Mouse (Mus musculus) small intestine, adult 2 months (tissue): Measurements from ENCODE around the gene Timm50. TPM values are rescaled to one million over a fixed set of nuclear protein-coding genes. Genes with fewer than 3 reads are reported as not detected.

Experiments used
- H3K27ac ChIP-seq: fragments of 200-500 bp; 2 replicates; pipeline ENCODE4 v1.5.1; 2012; ENCODE audit warnings: low read depth, low read length, control low read depth, inconsistent platforms; ENCODE audit not compliant: insufficient read depth
- H3K27me3 ChIP-seq: fragments of 200-500 bp; 2 replicates; pipeline ENCODE4 v1.6.1; 2012; ENCODE audit warnings: mild to moderate bottlenecking, moderate library complexity, low read length, inconsistent platforms; ENCODE audit not compliant: control insufficient read depth, insufficient read depth
- H3K36me3 ChIP-seq: fragments of 200-500 bp; 2 replicates; pipeline ENCODE4 v1.6.1; 2012; ENCODE audit warnings: mild to moderate bottlenecking, low read length, control low read depth, inconsistent platforms; ENCODE audit not compliant: control insufficient read depth, insufficient read depth
- H3K4me1 ChIP-seq: fragments of 200-500 bp; 2 replicates; pipeline ENCODE4 v1.6.1; 2012; ENCODE audit warnings: low read length, inconsistent platforms, mixed read lengths; ENCODE audit not compliant: control insufficient read depth, insufficient read depth, insufficient read length
- H3K4me3 ChIP-seq: fragments of 200-500 bp; 2 replicates; pipeline ENCODE4 v1.5.1; 2012; ENCODE audit warnings: low read depth, mild to moderate bottlenecking, control low read depth, inconsistent platforms, low read length, moderate library complexity
- CTCF ChIP-seq: fragments of 200-500 bp; IDR thresholded peaks from 2 replicates; pipeline ENCODE4 v1.5.1; 2012; ENCODE audit warnings: low read depth, mild to moderate bottlenecking, control low read depth, inconsistent platforms, low read length, moderate library complexity, mixed read lengths; ENCODE audit not compliant: insufficient replicate concordance, insufficient read length; ENCODE audit errors: extremely low read depth
- POLR2A ChIP-seq: fragments of 200-500 bp; IDR thresholded peaks from 2 replicates; pipeline ENCODE4 v1.6.1; 2012; ENCODE audit warnings: low read depth, mild to moderate bottlenecking, control low read depth, inconsistent platforms, low read length, moderate library complexity
- WGBS: fragments of 180-500 bp; shearing (Covaris S2); methylation state at CpG from one replicate; pipeline ENCODE4 v1.1.7; 2018; 5-methylcytosine and 5-hydroxymethylcytosine counted together
- polyA plus RNA-seq: library from polyadenylated mRNA; depleted of rRNA; stranded (reverse); fragments of >200 nt; gene quantifications from 2 replicates; pipeline ENCODE4 v1.2.3, GENCODE M21; 2012

Timm50 gene
- polyA plus RNA-seq, 1 experiment = 62.7 TPM

DNA sequence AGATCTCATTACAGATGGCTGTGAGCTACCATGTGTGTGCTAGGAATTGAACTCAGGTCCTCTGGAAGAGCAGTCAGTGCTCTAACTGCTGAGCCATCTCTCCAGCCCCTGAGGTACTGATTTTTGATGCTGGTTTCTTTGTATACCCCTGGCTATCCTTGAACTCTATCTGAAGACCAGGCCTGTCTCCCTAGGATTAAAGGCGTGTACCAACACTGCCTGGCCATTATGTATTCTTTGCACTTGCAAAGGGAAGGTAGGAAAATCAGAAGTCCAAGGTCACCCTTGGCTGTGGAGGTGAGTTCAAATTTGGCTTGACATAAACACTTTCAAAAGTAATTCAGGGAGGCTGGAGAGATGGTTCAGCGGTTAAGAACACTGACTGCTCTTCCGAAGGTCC is 42.7 kb upstream of the Timm50 start:
- TF ChIP-seq POLR2A (no peak), CTCF (no peak)
- Histone ChIP-seq H3K27me3 (no peaks in the 10 kb centered on the region), H3K27ac (no peak overlapping the region), H3K36me3 (peaks cover 17% of the 10 kb centered on the region), H3K4me3 (no peak overlapping the region), H3K4me1 (peaks cover 24% of the 10 kb centered on the region)
- WGBS = 96% methylated on average over 3 of the region's 3 CpGs

DNA sequence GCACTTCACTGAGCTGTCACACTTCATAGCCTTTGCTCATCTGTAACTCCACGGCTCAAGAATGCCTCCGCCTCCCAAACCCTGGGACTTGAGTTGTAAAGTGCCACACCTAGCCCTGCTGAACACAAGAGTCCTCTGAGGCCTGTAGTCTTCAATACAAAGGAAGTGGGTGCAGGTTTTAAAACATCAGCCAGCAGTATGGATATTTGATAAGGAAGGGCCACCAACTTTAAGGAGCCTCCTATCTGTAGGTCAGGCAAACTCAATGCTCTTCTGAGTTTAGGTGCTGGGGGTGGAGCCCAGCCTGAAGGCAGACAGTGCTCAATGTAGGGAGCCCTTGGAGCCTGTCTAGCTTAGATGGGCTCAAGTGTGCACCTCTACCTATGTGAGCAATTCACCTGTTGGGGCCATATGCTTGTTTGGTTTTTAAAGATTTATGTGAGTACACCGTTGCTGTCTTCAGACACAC is 42.3 kb upstream of the Timm50 start:
- 49% methylated on average over 3 of the region's 3 CpGs for WGBS
- no peak overlapping the region for H3K27ac ChIP-seq

DNA sequence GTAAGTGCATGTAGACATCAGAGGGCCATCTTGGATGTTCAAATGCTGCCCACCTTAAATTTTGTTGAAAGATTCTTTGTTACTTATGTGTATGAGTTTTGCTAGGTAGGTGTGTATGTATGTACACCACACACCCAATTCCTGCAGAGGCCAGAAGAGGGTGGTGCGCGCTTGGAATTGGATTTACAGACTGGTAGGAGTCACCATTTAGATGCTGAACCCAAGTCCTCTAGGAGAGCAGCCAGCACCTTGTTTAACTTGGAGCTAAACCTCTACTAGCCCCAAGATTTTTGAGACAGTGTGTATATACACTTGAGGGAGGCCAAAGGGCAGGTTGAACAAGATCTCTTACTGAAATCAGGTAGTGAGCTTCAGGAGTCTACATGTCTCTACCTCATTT is 41.4 kb upstream of the Timm50 start:
- no peak overlapping the region for H3K27ac ChIP-seq
- H3K36me3 ChIP-seq = peaks cover 17% of the 10 kb centered on the region
- 79% methylated on average over 2 of the region's 2 CpGs for WGBS
- no peak overlapping the region for H3K4me3 ChIP-seq
- H3K4me1 ChIP-seq = peaks cover 15% of the 10 kb centered on the region
- H3K27me3 ChIP-seq = no peaks in the 10 kb centered on the region
- no peak for TF ChIP-seq POLR2A
- no peak for TF ChIP-seq CTCF

More for the DNA sequence above, 42.3 kb upstream of the Timm50 start:
- no peak for TF ChIP-seq CTCF
- no peak for TF ChIP-seq POLR2A
- no peak overlapping the region for H3K4me3 ChIP-seq
- H3K4me1 ChIP-seq = peaks cover 21% of the 10 kb centered on the region
- no peaks in the 10 kb centered on the region for H3K27me3 ChIP-seq
- H3K36me3 ChIP-seq = peaks cover 17% of the 10 kb centered on the region

DNA sequence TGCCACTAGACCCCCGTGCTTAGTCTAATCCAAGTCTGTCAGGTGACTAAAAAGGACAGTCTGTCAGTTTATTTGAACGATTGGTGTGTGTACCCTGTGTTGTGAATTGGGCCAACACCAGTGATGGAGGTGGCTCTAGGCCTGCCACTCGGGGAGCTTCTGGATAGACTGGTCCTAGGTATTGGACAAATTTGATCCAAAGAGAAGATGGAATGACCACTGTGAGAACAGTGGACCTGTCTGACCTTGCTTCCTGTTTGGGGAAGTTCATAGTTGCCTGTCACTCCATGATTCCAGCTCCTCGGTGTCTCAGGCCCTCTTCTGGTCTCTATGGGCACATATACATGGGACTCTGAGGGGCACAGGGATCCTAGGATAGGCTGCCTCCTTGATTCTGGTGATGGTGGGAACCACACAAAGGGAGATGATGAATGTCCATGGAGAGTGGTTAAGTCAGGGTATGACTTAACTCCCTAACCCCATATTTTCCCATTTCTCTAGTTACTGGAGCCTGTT is 39.9 kb upstream of the Timm50 start:
- Histone ChIP-seq H3K27me3 (no peaks in the 10 kb centered on the region), H3K4me1 (peaks cover 7% of the 10 kb centered on the region; the same call in 1 of the 2 replicates), H3K4me3 (peak overlapping the region; percentile 8; the same call in 1 of the 2 replicates), H3K36me3 (peaks cover 17% of the 10 kb centered on the region), H3K27ac (no peak overlapping the region)
- TF ChIP-seq POLR2A (no peak), CTCF (no peak)
- WGBS = 11% methylated on average over 4 of the region's 4 CpGs

DNA sequence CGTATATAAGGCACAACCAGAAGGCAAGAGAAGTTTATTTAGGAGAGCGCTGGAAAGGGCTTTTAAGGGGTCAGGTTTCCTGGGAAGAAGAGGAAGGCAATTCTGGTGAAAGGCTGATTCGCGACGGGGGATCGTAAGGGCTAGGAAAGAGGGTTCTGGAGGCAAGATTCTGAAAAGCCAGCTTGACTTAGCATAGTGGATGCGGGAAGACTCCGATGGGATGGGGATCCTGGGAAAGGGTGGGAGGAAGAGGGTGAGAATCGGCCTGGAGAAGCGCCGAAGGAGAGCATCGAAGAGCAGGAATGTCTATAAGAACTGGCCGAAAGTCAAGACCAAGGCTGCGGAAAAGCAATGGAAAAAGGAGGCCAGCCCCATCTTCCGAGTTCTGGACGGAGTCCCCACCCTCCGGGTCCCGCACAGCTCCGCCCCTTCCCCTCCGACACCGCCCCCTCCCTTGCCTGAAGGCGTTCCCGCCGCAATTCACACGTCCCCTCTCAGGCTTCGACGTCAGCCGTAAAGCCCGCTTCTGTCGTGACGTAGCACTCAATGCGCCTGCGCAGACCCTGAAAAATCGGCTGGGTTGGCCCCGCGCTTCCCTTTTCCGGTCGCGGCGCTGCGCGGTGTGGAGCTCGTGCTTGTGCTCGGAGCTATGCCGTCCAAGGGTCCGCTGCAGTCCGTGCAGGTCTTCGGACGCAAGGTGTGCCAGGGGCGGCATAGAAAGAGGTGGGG is 38.4 kb upstream of the Timm50 start, which contains the start of gene Rps16:
Gene Rps16 (plus strand): TSS at position 498 of the 729 bp plus-strand sequence.
- Histone ChIP-seq H3K4me3 (peak within 1 kb of the TSS; percentile 96), H3K4me1 (peaks cover 7% of the 10 kb centered on the region; the same call in 1 of the 2 replicates), H3K27me3 (no peaks in the 10 kb centered on the region), H3K36me3 (peaks cover 17% of the 10 kb centered on the region), H3K27ac (peak within 1 kb of the TSS; percentile 83)
- WGBS = 1% methylated on average over 50 of the region's 50 CpGs
- TF ChIP-seq CTCF = no peak

DNA sequence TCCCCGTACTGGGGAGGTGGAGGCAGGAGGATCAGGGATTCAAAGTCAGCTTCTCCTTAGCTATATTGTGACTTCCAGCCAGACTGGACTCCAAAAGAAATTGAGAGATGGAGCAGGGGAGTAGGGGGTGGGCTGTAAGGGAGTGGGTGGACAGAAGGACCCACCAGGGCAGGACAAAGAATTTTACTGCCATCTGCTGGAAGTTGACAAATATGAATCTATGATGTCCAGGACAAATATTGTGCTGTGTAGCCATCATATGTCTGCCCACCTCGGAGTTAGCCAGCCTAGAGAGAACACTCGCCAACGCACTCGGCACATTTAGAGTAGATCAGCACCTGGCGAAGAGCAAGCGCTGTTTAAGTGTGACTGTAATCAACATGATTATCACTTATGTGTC is 36.7 kb upstream of the Timm50 start:
- WGBS = 80% methylated on average over 7 of the region's 7 CpGs
- H3K36me3 ChIP-seq = peaks cover 14% of the 10 kb centered on the region
- H3K4me3 ChIP-seq = no peak overlapping the region
- H3K27ac ChIP-seq = no peak overlapping the region
- H3K4me1 ChIP-seq = peaks cover 3% of the 10 kb centered on the region; the same call in 1 of the 2 replicates
- H3K27me3 ChIP-seq = no peaks in the 10 kb centered on the region
- TF ChIP-seq POLR2A (no peak), CTCF (no peak)

DNA sequence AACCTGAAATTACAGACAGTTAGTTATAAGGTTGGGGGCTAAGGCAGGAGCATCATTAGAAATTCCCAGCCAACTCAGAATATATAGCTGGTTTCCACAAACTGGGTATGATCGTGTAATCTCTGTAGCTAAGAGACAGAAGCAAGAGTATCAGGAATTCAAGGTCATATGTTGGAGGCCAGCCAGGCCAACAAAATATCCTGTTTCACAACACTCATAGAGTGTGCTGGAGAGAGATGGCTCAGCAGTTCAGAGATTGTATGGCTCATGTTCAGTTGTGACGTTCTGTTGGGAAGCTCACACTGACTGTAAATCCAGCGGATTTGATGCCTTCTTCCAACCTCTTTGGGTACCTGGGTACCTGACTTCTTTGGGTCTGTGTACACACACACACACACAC is 35.9 kb upstream of the Timm50 start:
- Histone ChIP-seq H3K4me1 (peaks cover 3% of the 10 kb centered on the region; the same call in 1 of the 2 replicates), H3K27me3 (no peaks in the 10 kb centered on the region), H3K4me3 (no peak overlapping the region), H3K36me3 (peaks cover 7% of the 10 kb centered on the region), H3K27ac (no peak overlapping the region)
- TF ChIP-seq POLR2A (no peak), CTCF (no peak)
- whole genome bisulfite sequencing = 38% methylated on average over 3 of the region's 3 CpGs
